Mouse (Mus musculus) kidney, postnatal 25 days (tissue): ENCODE data around the gene Tenm2.

Experiments
- DNase-seq, 2 experiments: peaks; one replicate each; pipeline ENCODE4 v3.0.0; 2021; ENCODE audit warnings: mixed read lengths in 2 of 2

Tenm2 gene

DNA sequence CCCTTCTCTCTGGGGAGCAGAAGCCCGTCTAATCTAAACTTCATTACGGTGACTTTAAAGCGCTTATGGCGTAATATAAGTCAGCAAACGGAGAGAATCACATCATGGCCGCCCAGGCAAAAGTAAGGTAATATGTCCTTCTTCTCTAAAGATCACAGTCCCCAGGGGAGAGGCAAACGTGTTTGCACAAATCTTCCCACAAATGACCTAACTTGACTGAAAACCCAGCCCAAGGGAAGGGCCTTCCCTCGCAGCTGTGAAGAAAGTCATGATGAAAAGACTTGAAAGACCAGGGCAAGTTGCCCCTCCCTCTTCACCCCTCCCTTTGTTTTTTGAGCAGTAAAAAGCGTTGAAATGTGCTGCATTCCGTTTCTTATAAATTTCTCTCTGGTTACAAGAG, 971.9 kb downstream of the Tenm2 start:
- DNase-seq, result no peak

GRCm38 (mm10) chr11:36257187-36257586, 978.6 kb downstream of the Tenm2 start:
- DNase-seq, result no peak

DNA sequence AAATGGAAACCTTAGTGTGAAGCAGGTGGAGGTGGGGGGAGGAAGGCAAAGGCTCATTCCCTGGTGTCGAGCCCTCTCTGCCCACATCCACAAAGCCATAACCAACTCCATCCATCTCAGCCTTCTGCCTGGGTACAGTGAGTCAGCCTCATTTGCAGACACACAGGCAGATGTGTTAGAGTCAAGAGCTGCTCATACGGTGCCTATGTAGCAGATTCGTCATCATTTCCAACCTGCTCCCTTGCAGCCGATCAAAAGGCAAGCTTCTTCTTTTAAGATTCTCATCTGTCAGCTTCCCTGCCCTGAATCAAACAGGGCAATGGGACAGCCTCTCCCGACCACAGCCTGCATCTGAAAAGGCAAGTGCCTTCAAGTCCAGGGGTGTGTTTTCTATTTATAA, 979.0 kb downstream of the Tenm2 start:
- no peak for DNase-seq

GRCm38 (mm10) chr11:36254019-36254418, 981.7 kb downstream of the Tenm2 start:
- DNase-seq, result no peak

GRCm38 (mm10) chr11:36250111-36250510, 985.7 kb downstream of the Tenm2 start:
- DNase-seq, result no peak

GRCm38 (mm10) chr11:36246152-36246551, 989.6 kb downstream of the Tenm2 start:
- DNase-seq, result no peak

DNA sequence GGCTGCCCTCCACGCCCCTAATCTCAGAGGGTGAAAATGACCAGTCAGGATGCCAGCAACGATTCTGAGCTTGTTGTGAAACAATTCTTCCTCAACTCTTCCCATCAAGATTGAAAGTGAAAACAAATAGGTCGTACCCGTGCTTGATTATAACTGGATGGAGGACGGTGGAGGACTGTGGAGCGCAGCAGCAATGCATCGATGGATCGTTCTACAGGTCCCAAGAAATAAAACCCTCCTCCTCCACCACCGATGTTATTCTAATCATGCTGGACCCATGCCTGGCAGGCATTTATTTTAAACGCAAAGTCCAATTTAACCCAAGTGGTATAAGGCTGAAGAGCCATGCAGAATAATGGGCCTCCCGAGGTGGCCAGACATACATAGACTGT, 991.3 kb downstream of the Tenm2 start:
- DNase-seq, result no peak

DNA sequence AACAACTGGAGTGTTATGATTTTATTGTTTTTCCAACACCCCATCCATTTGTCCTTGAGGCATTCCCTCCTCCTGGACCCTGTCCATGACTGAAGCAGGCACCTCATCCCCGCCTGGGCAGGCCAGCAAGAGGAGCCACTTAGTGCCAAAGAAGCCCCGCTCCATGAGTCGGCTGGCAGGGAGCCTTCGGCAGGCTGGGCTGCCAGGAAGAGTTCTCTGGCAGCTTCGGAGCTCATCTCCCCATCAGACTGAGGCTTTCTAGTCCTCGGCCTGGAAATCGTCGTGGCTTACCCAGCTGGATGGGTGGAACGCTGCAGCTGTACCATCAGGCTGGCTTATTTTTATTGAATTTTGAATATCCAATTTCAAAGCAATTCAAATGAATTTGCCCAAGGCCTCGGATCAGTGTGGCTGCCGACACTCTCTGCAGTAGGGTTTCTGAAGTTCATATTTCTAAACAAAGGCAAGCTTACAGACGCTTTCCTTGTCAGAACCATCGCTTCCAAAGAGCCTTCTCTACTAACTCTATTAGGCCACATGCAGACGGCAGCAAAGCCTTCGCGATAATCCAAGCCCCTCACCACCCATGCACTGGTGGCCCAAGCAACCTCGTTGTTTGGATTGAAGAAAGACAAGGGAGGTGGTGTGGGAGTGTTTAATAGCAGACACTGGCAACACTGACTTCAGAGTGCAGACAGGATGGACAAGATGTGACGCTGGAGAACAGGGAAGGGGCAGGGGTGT, 991.8 kb downstream of the Tenm2 start:
- DNase-seq, result no peak

DNA sequence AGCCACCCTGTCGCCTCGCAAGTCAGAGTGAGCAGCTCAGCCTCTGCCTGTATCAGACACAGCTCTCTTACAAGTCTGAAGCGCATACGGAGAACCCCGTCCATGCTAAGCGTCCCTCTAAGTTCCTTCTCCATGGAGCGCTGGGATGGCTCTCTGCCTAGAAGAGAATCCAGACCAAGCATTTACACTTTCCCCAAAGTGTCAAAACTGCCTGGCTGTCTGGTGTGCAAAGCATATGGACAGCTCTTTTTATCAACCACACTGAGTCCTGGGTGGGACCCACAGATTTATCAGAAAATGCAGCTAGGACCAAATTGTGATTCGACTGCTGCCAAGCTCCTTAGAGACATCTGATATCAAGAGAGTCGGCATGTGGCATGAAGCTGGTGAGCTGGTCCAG, 996.9 kb downstream of the Tenm2 start:
- no peak for DNase-seq

GRCm38 (mm10) chr11:36228654-36229053, 1007.1 kb downstream of the Tenm2 start:
- DNase-seq, result no peak

GRCm38 (mm10) chr11:36228196-36228595, 1007.6 kb downstream of the Tenm2 start:
- no peak for DNase-seq

- DNase-seq, result no peak
These were observed 1009.7 kb downstream of the Tenm2 start for GRCm38 (mm10) chr11:36226061-36226460.

DNA sequence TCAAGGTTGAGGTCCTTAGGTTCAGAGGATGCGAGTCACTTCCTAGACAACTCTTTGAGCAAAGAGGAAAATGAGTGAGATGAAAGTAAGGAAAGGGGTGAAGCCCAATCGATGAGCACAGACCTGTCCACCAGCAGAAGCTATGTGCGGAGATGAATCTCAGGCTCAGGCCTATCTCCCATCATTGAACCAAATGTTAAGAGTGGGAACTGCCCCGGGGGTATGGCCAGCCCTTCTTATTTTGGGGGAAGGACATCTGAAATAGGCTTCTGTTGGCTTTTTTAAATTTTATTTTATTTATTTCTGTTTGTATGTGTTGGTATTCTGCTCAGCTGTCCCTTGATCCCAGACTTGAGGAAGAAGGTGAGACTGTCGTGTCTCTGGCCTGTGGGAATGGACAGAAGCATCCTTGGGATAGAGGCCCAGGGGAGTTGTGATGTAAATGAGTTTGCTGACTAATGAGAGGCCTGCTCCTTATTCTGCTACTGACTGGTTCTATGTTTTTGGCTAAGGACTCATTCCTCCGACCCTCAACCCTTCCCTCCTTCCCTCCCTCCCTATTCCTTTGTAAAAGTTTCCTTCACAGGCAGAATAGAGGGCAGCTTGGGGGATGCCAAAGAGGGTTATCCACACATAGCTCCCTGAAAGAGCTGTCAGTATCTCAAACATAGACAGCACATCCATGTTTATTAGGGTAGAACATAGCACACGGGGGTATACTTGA, 1011.9 kb downstream of the Tenm2 start:
- no peak for DNase-seq

GRCm38 (mm10) chr11:36222071-36222470, 1013.7 kb downstream of the Tenm2 start:
- DNase-seq, result no peak

DNA sequence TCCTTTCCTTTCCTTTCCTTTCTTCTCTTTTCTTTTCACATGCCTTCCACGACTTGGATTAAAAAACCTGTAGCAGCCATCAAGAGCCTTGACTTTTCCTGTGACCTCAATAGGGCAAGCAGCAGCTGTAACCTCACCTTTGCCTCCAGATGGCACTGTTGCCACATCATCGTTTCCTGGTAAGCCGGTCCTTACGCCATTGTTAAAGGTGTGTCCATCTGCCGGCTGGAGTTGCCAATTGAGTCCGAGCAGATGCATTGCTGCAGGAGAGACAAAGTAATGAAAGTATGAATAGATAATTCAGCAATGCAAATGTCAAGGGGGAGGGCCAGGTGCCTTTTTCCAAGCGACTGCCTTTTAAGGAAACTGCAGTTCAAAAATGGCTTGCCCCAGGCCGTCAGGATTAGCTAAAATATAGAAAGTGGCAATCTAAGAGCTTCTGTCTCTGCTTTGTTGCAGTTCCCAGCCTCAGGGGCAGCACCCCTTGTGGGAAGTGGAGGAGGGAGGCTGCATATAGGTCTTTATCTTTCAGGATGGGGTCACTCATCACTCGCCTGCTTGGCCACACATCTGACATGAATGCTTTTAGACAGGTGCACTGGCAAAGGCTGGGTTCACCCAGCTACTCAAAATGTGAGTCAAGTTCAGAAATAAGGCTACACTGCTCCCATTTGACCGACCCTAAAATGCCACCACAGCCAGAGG, 1014.3 kb downstream of the Tenm2 start:
- peak; percentile 79 to 82 for DNase-seq

DNA sequence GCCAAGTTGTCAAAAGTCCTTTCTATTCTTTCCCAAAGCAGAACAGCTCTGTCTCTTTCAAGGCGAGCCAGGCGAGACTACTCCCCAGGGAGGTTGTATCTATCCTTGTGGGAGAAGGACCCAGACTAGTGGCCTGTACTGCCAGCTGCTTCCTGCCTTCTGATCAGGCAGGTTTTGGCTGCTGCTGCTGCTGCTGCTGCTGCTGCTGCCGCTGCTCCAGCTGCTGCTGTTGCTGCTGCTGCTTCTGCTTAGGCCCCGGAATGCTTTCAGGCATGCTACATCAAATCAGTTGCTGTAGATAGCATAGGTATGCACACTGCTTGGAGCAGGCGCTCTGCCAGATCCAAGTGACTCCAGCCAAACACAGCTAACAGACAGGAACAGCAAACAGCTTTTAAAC, 1015.1 kb downstream of the Tenm2 start:
- peak in 1 of 2 experiments; percentile 34 for DNase-seq

DNA sequence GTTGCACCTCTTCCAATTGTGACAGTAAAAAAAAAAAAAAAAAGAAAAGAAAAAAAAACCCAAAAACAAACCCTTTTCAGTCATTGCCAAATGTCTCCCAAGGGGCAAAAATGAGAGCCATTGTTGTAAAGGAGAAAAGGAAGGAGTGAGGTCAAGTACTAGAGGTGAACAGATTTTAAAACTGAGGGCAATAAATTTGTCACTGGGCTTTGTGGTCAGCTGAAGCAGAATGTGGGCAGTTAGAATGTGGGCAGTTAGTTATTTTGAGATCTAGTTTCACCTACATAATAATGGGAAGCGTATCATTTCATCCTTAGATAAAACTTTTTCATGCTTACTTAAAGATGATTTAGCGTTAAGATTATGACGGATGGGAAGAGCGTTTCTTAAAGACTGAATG, 1016.2 kb downstream of the Tenm2 start:
- no peak for DNase-seq

DNA sequence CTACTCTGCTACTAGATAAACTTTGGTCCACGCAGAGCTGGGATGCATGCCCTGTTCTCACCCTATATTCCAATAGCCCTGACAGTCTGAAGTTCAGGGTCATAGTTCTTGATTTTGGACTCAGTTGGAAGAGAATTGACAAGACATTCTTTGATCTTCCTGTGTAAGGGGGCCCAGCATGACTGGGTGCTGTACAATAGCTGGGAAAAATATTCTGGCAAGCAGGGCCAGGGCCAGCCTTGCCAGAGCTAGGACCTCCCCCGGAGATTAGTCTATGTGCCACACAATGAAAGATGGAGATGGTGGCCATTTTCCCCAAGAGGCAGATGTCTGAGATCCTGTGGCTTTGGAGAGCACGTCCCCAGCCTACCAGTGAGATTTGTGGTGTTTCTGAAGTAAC, 1021.2 kb downstream of the Tenm2 start:
- DNase-seq, result no peak

GRCm38 (mm10) chr11:36204381-36204780, 1031.4 kb downstream of the Tenm2 start:
- no peak for DNase-seq

DNA sequence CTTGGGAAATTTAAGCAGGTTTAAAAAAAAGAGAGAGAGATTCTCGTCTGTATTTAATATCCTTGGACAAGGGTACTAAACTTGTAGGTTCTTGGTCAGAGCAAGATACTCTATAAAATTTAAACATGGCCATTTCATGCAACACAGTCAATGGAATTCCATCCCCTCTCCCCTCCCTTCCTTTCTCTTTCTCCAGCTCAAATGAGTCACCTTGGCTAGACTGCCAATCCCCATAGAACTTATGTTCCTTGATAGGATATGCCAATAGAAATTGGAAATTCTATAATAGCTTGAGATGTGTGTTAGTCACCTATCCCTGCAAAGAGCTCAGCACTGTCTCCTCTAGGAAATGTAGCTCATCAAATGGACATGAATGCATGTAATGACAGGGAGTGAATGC, 1031.9 kb downstream of the Tenm2 start:
- DNase-seq, result no peak

DNA sequence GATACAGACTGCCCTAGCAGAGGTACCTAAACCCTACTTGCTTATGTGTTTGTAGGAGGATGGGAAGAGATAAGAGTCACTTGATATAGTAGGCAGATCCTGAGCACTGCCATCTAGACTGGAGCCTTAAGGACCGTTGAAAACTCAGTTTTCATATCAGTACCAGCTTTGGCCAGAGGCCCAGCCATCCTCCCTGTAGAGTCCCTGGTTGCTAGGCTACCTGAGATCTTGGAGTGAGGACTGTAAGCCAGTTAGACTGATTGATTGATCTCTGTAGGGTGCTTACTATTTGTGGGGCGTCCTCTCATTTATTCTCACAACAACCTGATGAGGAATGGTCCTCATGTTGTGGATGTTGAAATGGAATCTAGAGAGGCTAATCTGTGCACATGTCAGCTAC, 1041.4 kb downstream of the Tenm2 start:
- DNase-seq, result no peak

DNA sequence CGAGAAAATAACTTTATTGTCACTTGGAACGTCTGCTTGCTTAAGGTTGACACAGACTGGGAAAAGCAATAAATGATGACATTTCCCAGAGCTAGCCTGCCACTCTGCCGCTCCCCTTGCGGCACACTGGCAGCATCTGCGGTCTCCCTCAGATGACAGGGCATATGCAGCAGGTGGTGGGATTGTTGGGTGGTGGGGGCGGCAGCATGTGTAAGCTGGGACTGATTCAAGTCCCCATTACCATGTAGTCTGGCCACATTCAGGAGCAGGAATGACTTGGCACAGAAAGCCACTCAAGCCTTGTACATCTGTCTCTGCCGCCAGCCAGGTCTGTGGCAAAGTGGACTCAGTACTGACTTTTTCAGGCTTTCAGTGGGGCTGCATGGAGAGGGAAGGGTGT, 1059.7 kb downstream of the Tenm2 start:
- DNase-seq, result no peak

DNA sequence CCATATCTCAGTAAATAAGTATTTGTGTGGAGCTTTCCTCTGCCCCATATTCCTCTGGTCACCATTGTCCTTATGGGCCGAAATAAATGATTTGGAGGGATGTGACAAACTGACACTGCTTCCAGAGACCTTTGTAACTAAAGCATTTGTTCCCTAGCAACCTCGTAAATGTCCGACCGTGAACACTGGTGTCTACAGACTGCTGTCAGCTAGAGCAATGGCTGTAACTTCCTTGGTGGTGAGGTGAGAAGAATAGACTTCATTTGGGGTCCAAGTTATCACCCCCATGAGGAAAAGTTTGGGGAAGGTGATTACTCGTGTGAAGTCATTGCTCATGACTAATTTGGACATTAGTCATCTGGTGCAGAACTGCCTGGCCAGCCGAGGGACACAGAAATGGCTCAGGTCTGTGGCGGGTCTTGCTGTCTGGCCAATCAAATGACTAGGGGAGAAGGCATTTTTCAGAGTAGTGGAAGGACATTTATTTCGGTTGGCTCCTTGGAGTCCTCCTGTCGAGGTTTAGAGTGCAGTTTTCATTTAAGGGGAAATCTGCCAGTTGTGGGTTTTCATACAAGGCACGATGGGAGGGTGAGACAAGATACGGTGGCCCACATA, 1062.6 kb downstream of the Tenm2 start:
- DNase-seq, result no peak
